Mouse (Mus musculus) cortical plate, adult 2 months (tissue): ENCODE measurements around the gene Gm17949.

Experiments
- CTCF ChIP-seq: fragments of 200-500 bp; IDR thresholded peaks from 2 replicates; pipeline ENCODE4 v1.5.1; 2011; ENCODE audit warnings: mild to moderate bottlenecking, control low read depth, low read length; ENCODE audit not compliant: insufficient read depth; ENCODE audit errors: extremely low read depth
- POLR2A ChIP-seq: fragments of 200-500 bp; IDR thresholded peaks from 2 replicates; pipeline ENCODE4 v1.6.1; 2011; ENCODE audit warnings: mild to moderate bottlenecking, low read length, control low read depth; ENCODE audit not compliant: insufficient read depth; ENCODE audit errors: extremely low read depth

GRCm38 (mm10) chr17:57020960-57021359, 9.7 kb downstream of the Gm17949 start:
- TF ChIP-seq CTCF (no peak), POLR2A (no peak)
